Mouse (Mus musculus) kidney, adult 2 months (tissue): ENCODE measurements at regions not wholly inside any gene's neighbourhood (a gene's known extent, or its start where the extent isn't known, plus 50 kb on each side); places are given as distances from the start of the nearest gene placed in this dataset.

Experiments used
- CTCF ChIP-seq: fragments of 200-500 bp; conservative IDR thresholded peaks from 2 replicates; pipeline ENCODE4 v1.5.1; 2011; ENCODE audit warnings: low read depth, mild to moderate bottlenecking, control low read depth, low read length, moderate library complexity, mixed read lengths; ENCODE audit not compliant: insufficient read depth, insufficient read length
- POLR2A ChIP-seq: fragments of 200-500 bp; IDR thresholded peaks from one replicate; pipeline ENCODE4 v1.6.1; 2011; ENCODE audit warnings: low read depth, low read length, control low read depth

GRCm38 (mm10) chr5:43445620-43446019 is 69.7 kb upstream of the C1qtnf7 start:
- TF ChIP-seq CTCF = no peak
- no peak for TF ChIP-seq POLR2A
